Mouse (Mus musculus) MEL (cell line): ENCODE measurements around the gene Ikzf5. TPM values are rescaled to one million over a fixed set of nuclear protein-coding genes. Genes with fewer than 3 reads are reported as not detected.
"Not testable (repeated sequence)": the region's sequence is repeated elsewhere in the genome, so short reads cannot be mapped to it uniquely, and the experiment has no call there.

Source experiments
- DNase-seq: peaks from one replicate; pipeline ENCODE4 v3.0.0; 2011; ENCODE audit warnings: low read depth, low spot score
- H3K27ac ChIP-seq: 2 replicates; pipeline ENCODE4 v1.5.1; 2012; ENCODE audit warnings: low read depth, mild to moderate bottlenecking, control low read depth, low read length, moderate library complexity; ENCODE audit not compliant: control insufficient read depth
- H3K27me3 ChIP-seq, 2 experiments: fragments of 150-350 bp in 1 of 2; sonication (generic) in 1 of 2; 2 replicates each; pipeline ENCODE4 v1.6.1; 2012; ENCODE audit warnings: low read length in 2 of 2, mild to moderate bottlenecking in 2 of 2, improper control_type of control experiment in 1 of 2, moderate library complexity in 1 of 2; ENCODE audit not compliant: insufficient read depth in 2 of 2, control insufficient read depth in 1 of 2
- H3K36me3 ChIP-seq, 2 experiments: 2 replicates each; pipeline ENCODE4 v1.6.1; 2012 to 2014; ENCODE audit warnings: low read length in 2 of 2, improper control_type of control experiment in 1 of 2, inconsistent platforms in 1 of 2, mild to moderate bottlenecking in 1 of 2; ENCODE audit not compliant: insufficient read depth in 2 of 2, control insufficient read depth in 1 of 2
- H3K4me1 ChIP-seq, 2 experiments: fragments of 150-350 bp in 1 of 2; sonication (generic) in 1 of 2; 2 replicates each; pipeline ENCODE4 v1.6.1; 2012; ENCODE audit warnings: low read length in 2 of 2, improper control_type of control experiment in 1 of 2, mild to moderate bottlenecking in 1 of 2; ENCODE audit not compliant: insufficient read depth in 2 of 2, control insufficient read depth in 1 of 2
- H3K4me3 ChIP-seq, 2 experiments: fragments of 150-350 bp in 1 of 2; sonication (generic) in 1 of 2; 2 replicates each; pipeline ENCODE4 v1.5.1; 2012; ENCODE audit warnings: low read depth in 2 of 2, low read length in 2 of 2, mild to moderate bottlenecking in 2 of 2, moderate library complexity in 2 of 2, control low read depth in 1 of 2, improper control_type of control experiment in 1 of 2; ENCODE audit not compliant: control insufficient read depth in 1 of 2, insufficient read depth in 1 of 2
- H3K79me2 ChIP-seq: 2 replicates; pipeline ENCODE4 v1.6.1; 2012; ENCODE audit warnings: mild to moderate bottlenecking, low read length, moderate library complexity; ENCODE audit not compliant: control insufficient read depth, poor library complexity, insufficient read depth
- H3K9ac ChIP-seq: 2 replicates; pipeline ENCODE4 v1.6.1; 2012; ENCODE audit warnings: low read depth, mild to moderate bottlenecking, control low read depth, low read length, moderate library complexity; ENCODE audit not compliant: control insufficient read depth, poor library complexity, severe bottlenecking
- H3K9me3 ChIP-seq: fragments of 150-350 bp; sonication (generic); replicated peaks from 2 replicates; pipeline ENCODE4 v1.6.1; 2012; ENCODE audit warnings: mild to moderate bottlenecking, low read length, improper control_type of control experiment, moderate library complexity; ENCODE audit not compliant: insufficient read depth
- BHLHE40 ChIP-seq: IDR thresholded peaks from 2 replicates; pipeline ENCODE4 v1.6.1; 2012; ENCODE audit warnings: low read depth, mild to moderate bottlenecking, inconsistent platforms, low read length, improper control_type of control experiment, borderline replicate concordance
- CTCF ChIP-seq, 3 experiments: IDR thresholded peaks in 2 of 3; conservative IDR thresholded peaks in 1 of 3; 2 replicates each; pipeline ENCODE4 v1.5.1; 2011 to 2012; ENCODE audit warnings: low read length in 3 of 3, low read depth in 2 of 3, mild to moderate bottlenecking in 2 of 3, improper control_type of control experiment in 1 of 3, inconsistent platforms in 1 of 3, mixed read lengths in 1 of 3, moderate library complexity in 1 of 3; ENCODE audit not compliant: control insufficient read depth in 1 of 3, insufficient read depth in 1 of 3, poor library complexity in 1 of 3, severe bottlenecking in 1 of 3
- ELF1 ChIP-seq: IDR thresholded peaks from 2 replicates; pipeline ENCODE4 v1.6.1; 2014; ENCODE audit warnings: low read depth, mild to moderate bottlenecking, inconsistent platforms, low read length, improper control_type of control experiment, moderate library complexity
- ETS1 ChIP-seq: IDR thresholded peaks from 2 replicates; pipeline ENCODE4 v1.6.1; 2012; ENCODE audit warnings: low read depth, mild to moderate bottlenecking, inconsistent platforms, low read length, improper control_type of control experiment, moderate library complexity
- HCFC1 ChIP-seq: IDR thresholded peaks from 2 replicates; pipeline ENCODE4 v1.6.1; 2012; ENCODE audit warnings: low read depth, mild to moderate bottlenecking, inconsistent platforms, low read length, improper control_type of control experiment, moderate library complexity
- MAFK ChIP-seq: IDR thresholded peaks from 2 replicates; pipeline ENCODE4 v1.6.1; 2011; ENCODE audit warnings: low read depth, mild to moderate bottlenecking, low read length, improper control_type of control experiment, borderline replicate concordance
- MAZ ChIP-seq: IDR thresholded peaks from 2 replicates; pipeline ENCODE4 v1.6.1; 2012; ENCODE audit warnings: low read depth, mild to moderate bottlenecking, inconsistent platforms, low read length, improper control_type of control experiment
- MEF2A ChIP-seq: IDR thresholded peaks from 2 replicates; pipeline ENCODE4 v1.6.1; 2014; ENCODE audit warnings: low read depth, mild to moderate bottlenecking, inconsistent platforms, low read length, improper control_type of control experiment; ENCODE audit not compliant: poor library complexity, insufficient replicate concordance, severe bottlenecking; ENCODE audit errors: extremely low read depth
- MXI1 ChIP-seq: IDR thresholded peaks from 2 replicates; pipeline ENCODE4 v1.6.1; 2011; ENCODE audit warnings: mild to moderate bottlenecking, low read depth, low read length, improper control_type of control experiment
- MYB ChIP-seq: IDR thresholded peaks from 2 replicates; pipeline ENCODE4 v1.6.1; 2011; ENCODE audit warnings: mild to moderate bottlenecking, low read depth, low read length, improper control_type of control experiment
- NELFE ChIP-seq: IDR thresholded peaks from 2 replicates; pipeline ENCODE4 v1.6.1; 2011; ENCODE audit warnings: low read depth, low read length, improper control_type of control experiment
- NRF1 ChIP-seq: IDR thresholded peaks from 2 replicates; pipeline ENCODE4 v1.6.1; 2014; ENCODE audit warnings: low read depth, mild to moderate bottlenecking, inconsistent platforms, low read length, improper control_type of control experiment, moderate library complexity; ENCODE audit not compliant: poor library complexity, insufficient read depth, severe bottlenecking
- POLR2A ChIP-seq, 2 experiments: IDR thresholded peaks; 2 replicates each; pipeline ENCODE4 v1.6.1; 2011 to 2012; ENCODE audit warnings: low read length in 2 of 2, mild to moderate bottlenecking in 2 of 2, control low read depth in 1 of 2, improper control_type of control experiment in 1 of 2, low read depth in 1 of 2, moderate library complexity in 1 of 2; ENCODE audit not compliant: control insufficient read depth in 1 of 2, insufficient read depth in 1 of 2, poor library complexity in 1 of 2
- POLR2AphosphoS5 ChIP-seq: IDR thresholded peaks from 2 replicates; pipeline ENCODE4 v1.6.1; 2012; ENCODE audit warnings: low read depth, borderline replicate concordance, mild to moderate bottlenecking, inconsistent platforms, low read length, moderate library complexity, mixed read lengths
- RAD21 ChIP-seq: IDR thresholded peaks from 2 replicates; pipeline ENCODE4 v1.6.1; 2011; ENCODE audit warnings: mild to moderate bottlenecking, low read depth, low read length, improper control_type of control experiment
- SIN3A ChIP-seq: IDR thresholded peaks from 2 replicates; pipeline ENCODE4 v1.6.1; 2012; ENCODE audit warnings: low read length, improper control_type of control experiment, inconsistent platforms
- TBP ChIP-seq: IDR thresholded peaks from 2 replicates; pipeline ENCODE4 v1.8.0; 2011; ENCODE audit warnings: low read depth, low read length, improper control_type of control experiment
- UBTF ChIP-seq: IDR thresholded peaks from 2 replicates; pipeline ENCODE4 v1.6.1; 2012; ENCODE audit warnings: low read depth, mild to moderate bottlenecking, inconsistent platforms, low read length, improper control_type of control experiment, moderate library complexity, borderline replicate concordance; ENCODE audit not compliant: insufficient read depth
- ZKSCAN1 ChIP-seq: IDR thresholded peaks from 2 replicates; pipeline ENCODE4 v1.6.1; 2012; ENCODE audit warnings: low read depth, mild to moderate bottlenecking, inconsistent platforms, low read length, improper control_type of control experiment, moderate library complexity
- ZNF384 ChIP-seq: IDR thresholded peaks from 2 replicates; pipeline ENCODE4 v1.6.1; 2012; ENCODE audit warnings: low read depth, mild to moderate bottlenecking, inconsistent platforms, low read length, improper control_type of control experiment
- polyA plus RNA-seq, 2 experiments: library from polyadenylated mRNA; stranded (reverse) in 1 of 2; unstranded in 1 of 2; fragments of >175 nt in 1 of 2; fragments of >200 nt in 1 of 2; gene quantifications; 2 replicates each; pipeline versions ENCODE4 v1.2.1 to v1.2.4; 2012; ENCODE audit warnings: low replicate concordance in 2 of 2, low read depth in 1 of 2; ENCODE audit not compliant: insufficient read length in 2 of 2, insufficient read depth in 1 of 2, missing spikeins in 1 of 2
- total RNA-seq: library from RNA; depleted of rRNA; stranded (reverse); fragments of 300-350 nt; gene quantifications from 2 replicates; pipeline ENCODE4 v1.2.3, GENCODE M21; 2012

Gene Ikzf5
- total and polyA plus RNA-seq, 3 experiments, result 8.8 to 65.4 (median 28.5) TPM

GRCm38 (mm10) chr7:131424912-131425311 lies 14.6 kb upstream of the Ikzf5 start (continued):
- TF ChIP-seq MEF2A, result no peak

- no peak for TF ChIP-seq BHLHE40
- TF ChIP-seq RAD21, result no peak
- no peak for TF ChIP-seq MAFK
- TF ChIP-seq ZNF384, result no peak
- no peak for TF ChIP-seq HCFC1
- TF ChIP-seq NELFE, result no peak
- TF ChIP-seq MAZ, result no peak
- TF ChIP-seq MXI1, result no peak
- no peak for TF ChIP-seq ELF1
- TF ChIP-seq MYB, result no peak
- no peak for TF ChIP-seq POLR2A (IDR thresholded peaks at IDR 0.05; ENCODE audit: control insufficient read depth in 1 of 2, insufficient read depth in 1 of 2, low read depth in 1 of 2, low read length in 2 of 2, poor library complexity in 1 of 2)
- TF ChIP-seq TBP, result no peak
- TF ChIP-seq CTCF (IDR thresholded peaks at IDR 0.05 in 2 of 3, conservative IDR thresholded peaks at IDR 0.05 in 1 of 3; ENCODE audit: control insufficient read depth in 1 of 3, insufficient read depth in 1 of 3, low read depth in 2 of 3, low read length in 3 of 3, poor library complexity in 1 of 3, severe bottlenecking in 1 of 3), result no peak
- no peak for TF ChIP-seq NRF1
- TF ChIP-seq SIN3A, result no peak
- no peak for TF ChIP-seq UBTF
- no peak for TF ChIP-seq POLR2AphosphoS5
- no peak for TF ChIP-seq ETS1
- TF ChIP-seq ZKSCAN1, result no peak
- Histone ChIP-seq H3K4me3 (no peak overlapping the region), H3K79me2 (no peaks in the 10 kb centered on the region), H3K9me3 (no peaks in the 10 kb centered on the region), H3K36me3 (no peaks in the 10 kb centered on the region), H3K4me1 (no peaks in the 10 kb centered on the region), H3K9ac (no peak overlapping the region), H3K27me3 (no peaks in the 10 kb centered on the region), H3K27ac (no peak overlapping the region)
- no peak for DNase-seq
Measured at GRCm38 (mm10) chr7:131417605-131418004, 7.3 kb upstream of the Ikzf5 start.

GRCm38 (mm10) chr7:131416742-131417141 lies 6.4 kb upstream of the Ikzf5 start:
- not testable (repeated sequence) for H3K79me2 ChIP-seq, H3K9me3 ChIP-seq, H3K4me3 ChIP-seq, DNase-seq, H3K27ac ChIP-seq, H3K36me3 ChIP-seq, H3K9ac ChIP-seq, H3K4me1 ChIP-seq, H3K27me3 ChIP-seq
